Mouse (Mus musculus): ENCODE results near the gene Dppa2. TPM values are rescaled to one million over a fixed set of nuclear protein-coding genes. Genes with fewer than 3 reads are reported as not detected.

Gene Dppa2
- total RNA-seq, 2 experiments from 2014 or later = not detected

DNA sequence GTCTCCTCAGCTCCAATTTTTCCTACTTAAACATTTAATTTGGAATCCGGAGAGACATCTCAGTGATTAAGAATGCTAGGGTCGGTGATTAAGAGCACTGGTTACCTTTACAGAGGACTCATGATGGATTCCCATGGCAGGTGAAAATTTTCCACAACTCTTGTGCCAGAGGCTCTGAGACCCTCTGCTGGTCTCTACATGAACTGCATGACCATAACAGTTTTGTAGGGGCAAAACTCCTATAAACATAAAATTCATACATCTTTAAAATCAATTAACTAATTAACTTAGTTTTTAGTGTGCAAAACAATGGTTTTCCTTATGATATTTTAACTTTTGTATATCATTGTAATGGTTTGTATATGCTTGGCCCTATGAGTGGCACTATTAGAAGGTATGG lies 24.7 kb downstream of the Dppa2 start:
- ATAC-seq (replicated peaks; ENCODE audit: low FRiP score, low TSS enrichment, poor library complexity, severe bottlenecking) = no peak

DNA sequence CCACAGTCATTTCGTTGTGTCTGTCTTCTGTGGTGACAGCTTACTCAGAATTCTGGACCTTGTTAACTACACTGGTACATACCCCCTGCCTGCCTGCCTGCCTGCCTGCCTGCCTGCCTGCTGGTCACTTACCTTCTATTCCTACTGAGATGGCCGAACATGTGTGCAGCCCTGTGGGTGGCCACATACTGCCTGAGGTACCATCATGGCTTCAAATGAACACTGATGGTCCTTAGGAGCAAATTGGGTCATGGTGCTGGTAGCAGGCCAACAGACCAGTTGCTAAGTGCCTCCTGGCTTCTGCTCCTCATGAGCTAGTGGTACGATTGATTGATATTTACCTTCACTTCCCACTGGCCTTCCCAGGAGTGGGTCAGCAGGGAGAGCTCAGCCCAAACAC lies 28.1 kb downstream of the Dppa2 start:
- no peak for ATAC-seq (replicated peaks; ENCODE audit: low FRiP score, low TSS enrichment, poor library complexity, severe bottlenecking)

DNA sequence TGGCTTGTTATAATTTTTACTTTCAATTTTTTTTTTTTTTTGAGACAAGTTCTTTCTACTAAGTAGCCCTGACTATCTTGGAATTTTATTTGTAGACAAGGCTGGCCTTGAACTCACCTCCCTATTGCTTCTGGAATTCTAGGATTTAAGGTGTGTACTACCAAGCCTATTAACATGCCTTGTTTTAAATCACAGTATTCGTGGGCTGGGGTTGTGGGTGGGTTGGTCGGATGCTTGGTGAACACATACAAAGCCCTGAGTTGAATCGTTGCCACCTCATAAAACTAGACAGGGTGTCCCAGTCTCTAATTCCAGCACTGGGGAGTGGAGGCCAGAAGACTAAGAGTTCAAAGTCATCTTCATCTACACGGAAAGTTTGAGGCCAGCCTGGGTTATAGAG lies 31.6 kb downstream of the Dppa2 start:
- ATAC-seq (replicated peaks; ENCODE audit: low FRiP score, low TSS enrichment, poor library complexity, severe bottlenecking) = no peak

DNA sequence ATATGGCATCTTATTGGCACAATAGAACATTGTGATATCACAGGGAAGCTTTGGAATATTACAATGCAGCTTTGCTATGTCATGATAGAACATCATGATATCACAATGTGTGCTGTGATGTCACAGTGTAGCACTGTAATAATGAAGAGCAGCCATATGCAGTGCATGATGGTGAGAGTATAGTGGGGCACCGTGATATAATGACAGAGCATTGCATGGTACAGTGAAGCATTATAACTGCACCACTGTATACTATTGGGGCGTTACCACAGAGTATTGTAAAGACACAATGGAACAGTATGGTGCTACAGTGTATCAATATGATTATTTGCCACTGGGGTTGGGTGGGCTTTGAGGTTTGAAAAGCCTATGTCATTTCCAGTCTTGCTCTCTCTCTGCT lies 40.5 kb downstream of the Dppa2 start:
- ATAC-seq (replicated peaks; ENCODE audit: low FRiP score, low TSS enrichment, poor library complexity, severe bottlenecking) = no peak

DNA sequence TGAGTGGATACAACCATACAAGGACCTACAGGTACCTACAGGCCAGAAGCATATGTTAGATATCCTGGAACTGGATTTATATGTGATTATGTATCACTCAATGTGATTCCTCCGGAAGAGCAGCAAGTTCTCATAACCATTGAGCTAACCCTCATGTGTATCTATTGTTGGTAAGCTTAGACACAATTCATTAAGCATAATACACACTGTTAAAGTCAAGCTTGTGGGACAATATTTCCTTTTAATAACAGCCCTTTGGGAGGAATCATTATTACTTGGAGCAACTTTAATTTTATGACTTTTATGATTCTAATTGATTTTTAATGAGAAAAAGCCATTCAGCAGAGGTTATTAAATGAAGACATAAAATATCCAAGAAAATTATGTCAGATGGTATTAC lies 43.5 kb downstream of the Dppa2 start:
- ATAC-seq (replicated peaks; ENCODE audit: low FRiP score, low TSS enrichment, poor library complexity, severe bottlenecking) = no peak

DNA sequence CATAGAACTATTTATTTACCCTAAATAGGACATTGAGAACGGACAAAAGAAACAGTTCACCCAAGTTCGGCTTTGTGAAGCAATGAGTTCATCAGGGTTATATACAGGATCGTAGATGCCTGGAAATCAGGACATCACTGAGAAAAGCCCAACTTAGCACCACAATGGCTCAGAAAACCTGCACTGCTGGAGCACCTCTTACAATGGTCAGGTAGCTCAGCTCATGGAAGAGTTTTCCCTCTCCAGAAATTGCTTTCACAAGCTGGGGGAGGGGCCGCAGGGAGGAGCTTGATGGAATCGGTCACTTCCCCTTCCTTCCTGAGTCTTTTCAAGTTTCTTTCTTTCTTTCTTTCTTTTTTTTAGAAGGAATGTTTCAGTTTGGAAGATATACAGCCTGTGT lies 52.0 kb downstream of the Dppa2 start:
- ATAC-seq (replicated peaks; ENCODE audit: low FRiP score, low TSS enrichment, poor library complexity, severe bottlenecking) = no peak

DNA sequence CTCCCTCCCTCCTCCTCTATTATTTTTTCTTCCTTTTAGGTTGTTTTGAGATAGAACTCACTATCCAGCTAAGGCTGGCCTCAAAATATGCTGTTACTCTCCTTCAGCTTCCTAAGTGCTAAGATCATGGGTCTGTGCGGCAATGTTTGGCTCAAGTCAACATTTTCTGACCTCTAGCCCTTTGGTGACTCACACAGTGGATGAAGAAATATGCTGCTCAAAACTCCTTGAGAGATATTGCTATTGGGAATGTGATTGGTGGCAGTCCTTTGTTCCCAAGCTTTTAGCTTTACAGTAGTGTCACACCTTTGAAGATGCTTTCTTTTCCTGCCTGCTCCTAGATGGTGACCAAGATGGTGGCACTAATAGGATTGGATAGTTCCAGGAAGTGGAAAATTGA lies 52.7 kb downstream of the Dppa2 start:
- no peak for ATAC-seq (replicated peaks; ENCODE audit: low FRiP score, low TSS enrichment, poor library complexity, severe bottlenecking)

DNA sequence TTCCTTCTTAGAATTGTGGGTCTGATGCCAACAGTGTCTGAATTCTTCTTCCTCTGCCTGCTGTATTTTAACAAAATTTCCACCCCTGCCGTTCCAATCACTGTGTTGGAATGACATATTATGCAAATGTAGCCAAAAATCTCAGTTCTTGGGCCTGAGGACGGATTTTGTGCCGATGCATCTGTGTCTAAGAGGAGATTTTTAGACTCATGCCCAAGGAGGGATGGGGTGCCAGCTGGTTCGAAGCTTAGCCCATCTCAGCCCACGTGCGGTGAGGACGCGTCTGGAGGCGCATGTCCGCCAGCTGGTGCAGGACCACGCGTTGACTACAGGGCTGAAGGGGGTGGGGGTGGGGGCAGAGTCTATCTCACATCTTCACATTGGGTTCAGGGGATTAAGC lies 57.2 kb downstream of the Dppa2 start:
- ATAC-seq (replicated peaks; ENCODE audit: low FRiP score, low TSS enrichment, poor library complexity, severe bottlenecking) = no peak

DNA sequence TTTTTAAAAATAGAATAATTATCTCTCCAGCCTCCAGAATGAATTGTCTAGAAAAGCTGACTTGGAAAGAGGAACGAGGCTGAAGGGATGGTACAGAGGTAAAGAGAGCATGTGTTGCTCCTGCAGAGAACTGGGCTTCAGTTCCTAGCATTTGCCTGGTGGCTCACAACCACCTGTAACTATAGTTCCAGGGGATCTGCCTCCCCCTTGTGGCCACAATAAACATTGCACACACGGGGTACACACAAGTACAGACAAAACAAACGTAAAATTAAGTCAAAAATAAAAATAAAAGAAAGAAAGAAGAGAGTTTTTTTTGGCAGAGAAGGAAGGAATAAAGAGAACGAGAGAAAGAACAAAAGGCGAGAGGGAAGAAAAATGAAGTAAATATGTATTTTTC lies 63.1 kb downstream of the Dppa2 start:
- 0 out of 2 replicates have a peak, but pooled peaks have one; percentile 57 for ATAC-seq (replicated peaks; ENCODE audit: low FRiP score, low TSS enrichment, poor library complexity, severe bottlenecking)

DNA sequence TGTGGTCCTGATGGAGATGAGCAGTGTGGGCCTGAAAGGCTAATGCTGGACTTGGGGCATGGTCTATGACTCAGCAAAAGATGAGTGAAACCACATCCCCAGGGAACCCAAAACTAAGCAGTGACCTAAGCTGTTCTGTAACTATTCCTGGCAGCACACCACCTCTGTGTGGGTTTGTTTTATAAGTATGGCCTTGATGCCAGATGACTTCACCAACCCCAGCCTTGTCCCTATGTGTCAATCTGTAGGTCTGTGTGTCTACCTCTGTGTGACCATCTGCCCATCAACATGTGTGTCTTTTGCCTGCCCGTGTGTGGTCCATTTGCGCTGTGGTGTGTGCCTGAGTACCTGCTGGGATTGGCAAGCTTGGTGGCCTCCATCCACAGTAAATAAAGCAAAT lies 64.4 kb downstream of the Dppa2 start:
- ATAC-seq (replicated peaks; ENCODE audit: low FRiP score, low TSS enrichment, poor library complexity, severe bottlenecking) = no peak

Other genes with a start within 250 kb of the Dppa2 start
- not detected in 2 replicates for gene Dppa4, start 20.2 kb upstream of the Dppa2 start, total RNA-seq (2014; fragmentation: Nextera tagmentation)
- not detected in 2 replicates for gene Dppa4, start 20.2 kb upstream of the Dppa2 start, total RNA-seq (2017)
- not detected in 2 replicates for gene Gm5485, start 108.5 kb downstream of the Dppa2 start, total RNA-seq (2014; fragmentation: Nextera tagmentation)
- gene Gm5485, start 108.5 kb downstream of the Dppa2 start, total RNA-seq (2017) = not detected in 2 replicates
- not detected in 2 replicates for gene Morc1, start 127.3 kb downstream of the Dppa2 start, total RNA-seq (2014; fragmentation: Nextera tagmentation)
- gene Morc1, start 127.3 kb downstream of the Dppa2 start, total RNA-seq (2017) = not detected in 2 replicates